17 mouse cellular contexts compared by ENCODE assay signal in the genomic region with DNA sequence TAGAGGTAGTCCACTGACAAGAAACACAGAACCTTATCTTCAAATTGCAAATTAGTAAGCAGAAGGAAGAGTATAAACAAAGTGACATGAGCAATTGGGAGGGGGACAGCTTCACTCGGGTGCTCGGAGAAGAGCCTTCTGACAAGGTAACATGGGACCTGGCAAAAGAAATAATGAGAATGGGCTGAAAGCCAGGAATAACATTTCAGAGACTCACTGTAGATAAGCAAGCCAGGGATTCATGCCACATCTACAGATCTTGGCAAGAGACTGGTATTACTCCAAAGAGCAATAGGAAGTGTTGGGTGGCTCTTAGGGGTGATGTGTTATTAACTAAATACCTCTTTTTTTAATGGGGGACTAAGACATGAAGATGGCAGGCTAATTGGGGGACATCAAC.
DNase-seq lines count a peak whose midpoint lies in the region; ATAC-seq and TF ChIP-seq lines count a peak whose summit lies in the region.
"Had no signal": no experiment of that assay in that cellular context is flagged by ENCODE, and none has a peak within 500 bp of the region (broad histone marks: within the 10 kb centered on the region; RNA-seq: fewer than 3 reads in every experiment).

No protein-coding gene starts in this region.

- H3K4me3 ChIP-seq in embryonic facial prominence, embryonic 14.5 days (ENCODE audit: low read depth, low read length), result no peak overlapping the region
- no peak overlapping the region for H3K4me3 ChIP-seq in embryonic facial prominence, embryonic 10.5 days
- H3K4me3 ChIP-seq: embryonic facial prominence, embryonic 15.5 days; heart, embryonic 13.5 days; midbrain, embryonic 13.5 days; neural tube, embryonic 12.5 days had no signal

- H3K4me1 ChIP-seq in embryonic facial prominence, embryonic 14.5 days (ENCODE audit: control insufficient read depth, insufficient read depth, low read length), result no peaks in the 10 kb centered on the region
- H3K4me1 ChIP-seq in embryonic facial prominence, embryonic 10.5 days, result no peaks in the 10 kb centered on the region
- H3K4me1 ChIP-seq: embryonic facial prominence, embryonic 15.5 days; heart, embryonic 13.5 days; neural tube, embryonic 12.5 days had no signal

- no peaks in the 10 kb centered on the region for H3K36me3 ChIP-seq in embryonic facial prominence, embryonic 14.5 days (ENCODE audit: control insufficient read depth, insufficient read depth, low read length)
- no peaks in the 10 kb centered on the region for H3K36me3 ChIP-seq in embryonic facial prominence, embryonic 10.5 days (replicated peaks)
- H3K36me3 ChIP-seq: embryonic facial prominence, embryonic 15.5 days; heart, embryonic 13.5 days; midbrain, embryonic 13.5 days; neural tube, embryonic 12.5 days had no signal

- no peak overlapping the region for H3K9ac ChIP-seq in embryonic facial prominence, embryonic 14.5 days (ENCODE audit: low read depth, low read length)
- H3K9ac ChIP-seq: embryonic facial prominence, embryonic 15.5 days; heart, embryonic 13.5 days; liver, postnatal 0 days; midbrain, embryonic 13.5 days; neural tube, embryonic 12.5 days had no signal

- H3K9me3 ChIP-seq in embryonic facial prominence, embryonic 14.5 days (ENCODE audit: control insufficient read depth, low read length), result no peaks in the 10 kb centered on the region
- H3K9me3 ChIP-seq in embryonic facial prominence, embryonic 10.5 days, result no peaks in the 10 kb centered on the region
- H3K9me3 ChIP-seq: embryonic facial prominence, embryonic 15.5 days; heart, embryonic 13.5 days; midbrain, embryonic 13.5 days; neural tube, embryonic 12.5 days had no signal

- no peak for ATAC-seq in embryonic facial prominence, embryonic 14.5 days (ENCODE audit: low read depth)
- ATAC-seq: liver, postnatal 0 days; midbrain, embryonic 13.5 days had no signal

- intact Hi-C loops in left cerebral cortex, postnatal 14 days (cut with DNase I), result no loop called here

- no peak for TF ChIP-seq POLR2A in brain, embryonic 14.5 days (IDR thresholded peaks at IDR 0.05; ENCODE audit: borderline replicate concordance, extremely low read depth, insufficient read depth, insufficient read length, poor library complexity, severe bottlenecking)

- H3K27me3 ChIP-seq in embryonic facial prominence, embryonic 14.5 days (replicated peaks; ENCODE audit: control insufficient read depth, insufficient read depth, low read length), result no peaks in the 10 kb centered on the region
- no peaks in the 10 kb centered on the region for H3K27me3 ChIP-seq in embryonic facial prominence, embryonic 10.5 days (replicated peaks; ENCODE audit: low read depth, poor library complexity, severe bottlenecking)
- H3K27me3 ChIP-seq: embryonic facial prominence, embryonic 15.5 days; heart, embryonic 13.5 days; midbrain, embryonic 13.5 days; neural tube, embryonic 12.5 days had no signal

- WGBS in embryonic facial prominence, embryonic 14.5 days, result 81% methylated on average over 2 of the region's 2 CpGs
- WGBS in embryonic facial prominence, embryonic 10.5 days, result 93% methylated on average over 2 of the region's 2 CpGs

- peak; percentile 7 for DNase-seq in embryonic facial prominence, embryonic 14.5 days (ENCODE audit: low spot score)
- no peak for DNase-seq in embryonic facial prominence, embryonic 10.5 days (ENCODE audit: low spot score)
- peak; percentile 26 for DNase-seq in MN1 (ENCODE audit: low spot score)
- peak; percentile 87 for DNase-seq in brain, embryonic 14.5 days (ENCODE audit: low read depth)
- peak; percentile 61 to 66 for DNase-seq in cerebellum, postnatal 10 days
- DNase-seq in left cerebral cortex, postnatal 14 days (ENCODE audit: low spot score in 2 of 2), result no peak
- DNase-seq in layer of hippocampus, adult 11-12 months (ENCODE audit: low spot score), result no peak
- DNase-seq: kidney, adult 18-20 months; left cerebral cortex, postnatal 4 days; liver, postnatal 0 days; lung, postnatal 10 days; thymus, postnatal 25 days had no signal

- no peak overlapping the region for H3K4me2 ChIP-seq in embryonic facial prominence, embryonic 14.5 days (ENCODE audit: low read depth, low read length)
- H3K4me2 ChIP-seq: embryonic facial prominence, embryonic 15.5 days; heart, embryonic 13.5 days; midbrain, embryonic 13.5 days; neural tube, embryonic 12.5 days had no signal

- TF ChIP-seq CTCF in brain, embryonic 14.5 days (IDR thresholded peaks at IDR 0.05; ENCODE audit: borderline replicate concordance, extremely low read depth, insufficient read depth, insufficient read length), result no peak

- no peak overlapping the region for H3K27ac ChIP-seq in embryonic facial prominence, embryonic 14.5 days (replicated peaks; ENCODE audit: low read depth, low read length)
- H3K27ac ChIP-seq in embryonic facial prominence, embryonic 10.5 days (replicated peaks), result no peak overlapping the region
- H3K27ac ChIP-seq: embryonic facial prominence, embryonic 15.5 days; heart, embryonic 13.5 days; kidney, postnatal 0 days; midbrain, embryonic 13.5 days; neural tube, embryonic 12.5 days had no signal

Comparison
In these comparisons a context has a peak if more than half of its experiments do, and no peak if none do; other contexts are left out.
1. DNase-seq: peak in embryonic facial prominence, embryonic 14.5 days (single experiment), MN1 (single experiment), brain, embryonic 14.5 days (single experiment) and cerebellum, postnatal 10 days (2 of 2); none in embryonic facial prominence, embryonic 10.5 days (single experiment), left cerebral cortex, postnatal 14 days (0 of 2) and layer of hippocampus, adult 11-12 months (single experiment).